ENCODE assay signal across 27 mouse cellular contexts in the genomic region with DNA sequence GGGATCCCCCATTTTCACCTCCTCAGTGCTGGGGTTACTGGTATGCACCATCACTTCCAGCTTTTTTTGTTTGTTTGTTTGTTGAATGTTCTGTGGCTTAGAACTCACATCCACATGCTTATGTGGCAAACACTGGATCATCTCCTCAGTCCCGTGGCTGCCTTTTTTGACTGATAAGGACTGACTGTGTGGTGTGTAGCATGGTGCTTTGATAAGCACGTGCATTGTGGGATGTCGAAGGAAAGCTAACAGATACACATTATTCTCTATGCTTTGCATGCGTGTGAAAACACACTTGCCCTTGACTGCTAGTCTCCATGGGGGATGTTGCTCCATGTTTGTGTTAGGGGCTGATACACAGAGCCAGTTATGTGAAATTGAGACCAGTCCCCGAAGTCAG.
DNase-seq lines count a peak whose midpoint lies in the region; ATAC-seq and TF ChIP-seq lines count a peak whose summit lies in the region.
"Had no signal": no experiment of that assay in that cellular context is flagged by ENCODE, and none has a peak within 500 bp of the region (broad histone marks: within the 10 kb centered on the region; RNA-seq: fewer than 3 reads in every experiment).

No protein-coding gene starts in this region.

- H3K36me3 ChIP-seq in liver, embryonic 13.5 days, result no peaks in the 10 kb centered on the region
- no peaks in the 10 kb centered on the region for H3K36me3 ChIP-seq in liver, embryonic 11.5 days (ENCODE audit: control insufficient read depth, insufficient read depth, low read length)
- no peaks in the 10 kb centered on the region; the same call in 1 of the 2 replicates for H3K36me3 ChIP-seq in testis, adult 2 months (ENCODE audit: control insufficient read depth, insufficient read depth, low read length)
- peaks cover 3% of the 10 kb centered on the region; the same call in 1 of the 2 replicates for H3K36me3 ChIP-seq in kidney, embryonic 14.5 days (ENCODE audit: control insufficient read depth, insufficient read depth, low read length)
- H3K36me3 ChIP-seq: G1E had no signal

- H3K4me2 ChIP-seq in liver, embryonic 13.5 days, result no peak overlapping the region
- H3K4me2 ChIP-seq in liver, embryonic 11.5 days, result no peak overlapping the region
- no peak overlapping the region for H3K4me2 ChIP-seq in kidney, embryonic 14.5 days (replicated peaks; ENCODE audit: low read depth, low read length)
- H3K4me2 ChIP-seq: embryonic facial prominence, embryonic 13.5 days; embryonic facial prominence, embryonic 15.5 days; forebrain, embryonic 12.5 days had no signal

- H3K27me3 ChIP-seq in liver, embryonic 13.5 days, result no peaks in the 10 kb centered on the region
- H3K27me3 ChIP-seq in liver, embryonic 11.5 days (replicated peaks; ENCODE audit: control insufficient read depth, insufficient read depth, low read length), result no peaks in the 10 kb centered on the region
- H3K27me3 ChIP-seq in testis, adult 2 months (ENCODE audit: control insufficient read depth, insufficient read depth, low read length), result no peaks in the 10 kb centered on the region
- no peaks in the 10 kb centered on the region for H3K27me3 ChIP-seq in kidney, embryonic 14.5 days (ENCODE audit: control insufficient read depth, insufficient read depth, low read length)
- H3K27me3 ChIP-seq: CH12.LX; embryonic facial prominence, embryonic 13.5 days; embryonic facial prominence, embryonic 15.5 days; forebrain, embryonic 12.5 days had no signal

- no peak overlapping the region for H3K9ac ChIP-seq in liver, embryonic 13.5 days
- no peak overlapping the region for H3K9ac ChIP-seq in liver, embryonic 11.5 days (ENCODE audit: low read depth, low read length)
- H3K9ac ChIP-seq in kidney, embryonic 14.5 days (ENCODE audit: low read depth, low read length), result no peak overlapping the region
- H3K9ac ChIP-seq: embryonic facial prominence, embryonic 13.5 days; embryonic facial prominence, embryonic 15.5 days; forebrain, embryonic 12.5 days had no signal

- TF ChIP-seq CTCF in testis, adult 2 months (IDR thresholded peaks at IDR 0.05; ENCODE audit: control insufficient read depth, insufficient read depth, insufficient replicate concordance, low read depth, low read length), result no peak

- no peaks in the 10 kb centered on the region for H3K9me3 ChIP-seq in liver, embryonic 13.5 days (replicated peaks)
- H3K9me3 ChIP-seq in liver, embryonic 11.5 days (ENCODE audit: control insufficient read depth, low read length), result no peaks in the 10 kb centered on the region
- no peaks in the 10 kb centered on the region for H3K9me3 ChIP-seq in kidney, embryonic 14.5 days (ENCODE audit: control insufficient read depth, low read length)
- H3K9me3 ChIP-seq: embryonic facial prominence, embryonic 13.5 days; embryonic facial prominence, embryonic 15.5 days; forebrain, embryonic 10.5 days; forebrain, embryonic 12.5 days had no signal

- WGBS in liver, embryonic 13.5 days (ENCODE audit: insufficient replicate concordance), result 39% methylated on average over 5 of the region's 5 CpGs
- WGBS in liver, embryonic 11.5 days, result 63% methylated on average over 5 of the region's 5 CpGs
- WGBS in kidney, embryonic 14.5 days, result 93% methylated on average over 5 of the region's 5 CpGs

- H3K4me1 ChIP-seq in liver, embryonic 13.5 days (replicated peaks), result no peaks in the 10 kb centered on the region
- H3K4me1 ChIP-seq in liver, embryonic 11.5 days (replicated peaks; ENCODE audit: control insufficient read depth, insufficient read depth, low read length), result no peaks in the 10 kb centered on the region; the same call in 1 of the 2 replicates
- H3K4me1 ChIP-seq in testis, adult 2 months (ENCODE audit: control insufficient read depth, insufficient read depth, low read length), result no peaks in the 10 kb centered on the region
- peaks cover 4% of the 10 kb centered on the region; the same call in 1 of the 2 replicates for H3K4me1 ChIP-seq in kidney, embryonic 14.5 days (ENCODE audit: control insufficient read depth, insufficient read depth, low read length)

- no peak for DNase-seq in liver, embryonic 13.5 days
- no peak for DNase-seq in liver, embryonic 11.5 days (ENCODE audit: low spot score)
- no peak for DNase-seq in testis, postnatal 10 days (ENCODE audit: low spot score)
- DNase-seq: adrenal gland, adult 2 months; adrenal gland, postnatal 10 days; adrenal gland, postnatal 25 days; B cell, adult 2 months; cerebellum, adult 11 months; cerebellum, adult 18-20 months; cerebellum, adult 8-10 months; cerebellum, adult 9-11 months; cerebellum, postnatal 14 days; cerebellum, postnatal 36 days; embryo, embryonic 11 days had no signal

- no peak for TF ChIP-seq POLR2A in testis, adult 2 months (IDR thresholded peaks at IDR 0.05; ENCODE audit: control insufficient read depth, low read depth, low read length)

- no peak overlapping the region for H3K27ac ChIP-seq in liver, embryonic 13.5 days
- no peak overlapping the region for H3K27ac ChIP-seq in liver, embryonic 11.5 days (ENCODE audit: low read depth, low read length)
- H3K27ac ChIP-seq in testis, adult 2 months (ENCODE audit: control insufficient read depth, insufficient read depth, low read depth, low read length), result no peak overlapping the region
- no peak overlapping the region for H3K27ac ChIP-seq in kidney, embryonic 14.5 days (ENCODE audit: low read depth, low read length)
- H3K27ac ChIP-seq: embryonic facial prominence, embryonic 13.5 days; embryonic facial prominence, embryonic 15.5 days; forebrain, embryonic 10.5 days; forebrain, embryonic 12.5 days had no signal

- peak; percentile 45; the same call in 1 of the 2 replicates for ATAC-seq in liver, embryonic 13.5 days (ENCODE audit: low read depth)
- ATAC-seq in liver, embryonic 11.5 days (replicated peaks; ENCODE audit: low FRiP score), result no peak
- peak; percentile 60 for ATAC-seq in megakaryocyte-erythroid progenitor cell, adult 5-6 weeks (replicated peaks; ENCODE audit: low FRiP score, low TSS enrichment, poor library complexity, severe bottlenecking)
- ATAC-seq in kidney, embryonic 14.5 days (ENCODE audit: low FRiP score, low TSS enrichment), result no peak
- ATAC-seq: CD4-positive, CD25-positive, alpha-beta regulatory T cell, adult 4 months; forebrain, embryonic 14.5 days; forebrain, embryonic 16.5 days had no signal

- H3K4me3 ChIP-seq in liver, embryonic 13.5 days (replicated peaks), result no peak overlapping the region
- H3K4me3 ChIP-seq in liver, embryonic 11.5 days (ENCODE audit: low read depth, low read length), result no peak overlapping the region
- H3K4me3 ChIP-seq in testis, adult 2 months (ENCODE audit: control insufficient read depth, low read depth, low read length), result peak overlapping the region; percentile 57; the same call in 1 of the 2 replicates
- H3K4me3 ChIP-seq in kidney, embryonic 14.5 days (ENCODE audit: low read length), result no peak overlapping the region
- H3K4me3 ChIP-seq: embryonic facial prominence, embryonic 13.5 days; embryonic facial prominence, embryonic 15.5 days; erythroblast, embryonic 14.5 days; forebrain, embryonic 10.5 days; forebrain, embryonic 12.5 days had no signal

Comparison
In these comparisons a context has a peak if more than half of its experiments do, and no peak if none do; other contexts are left out.
1. ATAC-seq: peak in liver, embryonic 13.5 days (single experiment) and megakaryocyte-erythroid progenitor cell, adult 5-6 weeks (single experiment); none in liver, embryonic 11.5 days (single experiment) and kidney, embryonic 14.5 days (single experiment).